Mouse (Mus musculus): ENCODE results near the gene Gm6020. TPM values are rescaled to one million over a fixed set of nuclear protein-coding genes. Genes with fewer than 3 reads are reported as not detected.

Gene Gm6020
- not detected for polyA plus RNA-seq (2014; fragmentation: Illumina TruSeq; extraction: RNeasy Lipid Tissue Mini Kit (QIAGEN cat#74804); ENCODE audit: low read depth, low replicate concordance)

DNA sequence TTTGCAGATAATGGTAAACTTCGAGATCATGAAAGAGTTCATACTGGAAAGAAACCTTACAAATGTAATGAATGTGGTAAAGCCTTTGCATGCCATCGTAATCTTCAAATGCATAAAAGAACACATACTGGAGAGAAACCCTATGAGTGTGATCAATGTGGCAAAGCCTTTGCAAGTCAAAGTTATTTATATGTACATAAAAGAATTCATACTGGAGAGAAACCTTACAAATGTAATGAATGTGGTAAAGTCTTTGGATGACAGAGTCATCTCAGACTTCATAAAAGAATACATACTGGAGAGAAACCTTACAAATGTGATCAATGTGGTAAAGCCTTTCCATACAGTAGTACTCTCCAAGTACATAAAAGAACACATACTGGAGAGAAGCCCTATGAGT lies at the start of gene Gm6020:
Gene Gm6020 (plus strand): TSS at position 301 of the 400 bp plus-strand sequence.

DNA sequence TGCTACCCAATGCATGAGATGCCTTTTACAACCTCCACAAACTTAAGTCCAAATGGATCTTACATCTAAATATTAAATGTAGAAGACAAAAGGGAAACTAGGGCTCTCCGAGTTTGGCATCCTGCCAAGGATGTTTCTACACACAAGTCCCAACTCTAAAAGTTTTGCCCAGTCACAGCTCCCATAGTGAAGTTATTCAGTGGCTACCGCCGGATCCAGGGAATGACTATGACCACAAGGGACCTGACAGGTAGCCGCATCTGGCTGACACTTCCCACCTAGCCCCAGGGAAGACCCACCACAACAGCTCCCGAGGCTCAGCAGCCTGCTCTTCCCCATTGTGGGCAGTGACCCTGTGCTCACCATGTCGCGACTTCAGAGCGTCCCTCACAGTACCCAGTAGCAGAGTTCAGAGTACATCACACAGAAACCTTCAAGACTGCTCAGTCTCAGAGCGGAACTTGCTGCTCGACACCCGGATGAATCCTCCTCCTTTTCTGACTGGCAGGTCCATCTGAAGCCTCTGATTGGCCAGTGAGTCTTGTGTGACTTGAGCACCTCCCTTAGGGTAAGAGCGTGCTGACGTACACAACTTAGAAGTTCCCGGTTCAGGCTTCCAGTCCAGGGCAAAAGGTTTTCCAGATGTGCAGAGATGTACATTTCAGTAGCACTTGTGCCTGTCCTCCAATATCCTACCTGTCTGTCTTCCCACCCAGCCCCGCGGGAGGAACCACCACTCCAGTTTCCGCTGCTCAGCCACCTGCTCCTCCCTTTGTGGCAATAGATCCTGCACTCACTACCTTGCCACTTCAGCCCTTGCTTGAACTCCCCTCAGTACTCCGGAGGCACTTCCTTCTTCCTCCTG lies 43.1 kb upstream of the Gm6020 start, which contains the start of gene Zfp950:
Gene Zfp950 (minus strand): TSS at position 499 of the 865 bp plus-strand sequence.

DNA sequence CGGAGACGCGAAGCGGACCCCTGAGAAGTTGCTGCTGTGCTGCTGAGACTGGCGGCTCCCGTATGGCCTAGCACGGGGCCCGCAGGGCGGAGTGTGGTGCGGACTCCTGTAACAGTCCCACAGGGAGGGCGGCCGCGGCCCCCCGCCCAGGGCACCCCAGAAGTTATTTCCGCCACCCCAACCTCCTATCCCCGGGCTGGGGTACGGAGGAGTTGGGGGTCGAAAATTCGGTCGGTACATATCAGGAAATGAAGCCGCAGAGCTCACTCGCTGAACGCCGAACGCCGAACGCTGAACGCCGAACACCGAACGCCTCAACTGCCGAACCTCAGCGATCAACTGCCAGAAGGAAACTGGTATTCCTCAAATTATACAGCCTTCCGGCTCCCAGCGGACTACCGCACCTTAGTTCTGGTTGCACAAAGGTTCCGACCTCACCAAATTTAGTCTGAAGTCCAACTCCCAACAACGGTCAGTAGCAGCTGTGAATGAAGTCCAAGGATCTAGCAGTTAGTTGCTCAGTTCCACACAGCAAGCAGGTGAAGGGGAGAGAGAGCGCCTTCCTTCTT lies 7.8 kb upstream of the Gm6020 start, which contains the start of gene Gm7102:
Gene Gm7102 (minus strand): TSS at position 554 of the 569 bp plus-strand sequence.

DNA sequence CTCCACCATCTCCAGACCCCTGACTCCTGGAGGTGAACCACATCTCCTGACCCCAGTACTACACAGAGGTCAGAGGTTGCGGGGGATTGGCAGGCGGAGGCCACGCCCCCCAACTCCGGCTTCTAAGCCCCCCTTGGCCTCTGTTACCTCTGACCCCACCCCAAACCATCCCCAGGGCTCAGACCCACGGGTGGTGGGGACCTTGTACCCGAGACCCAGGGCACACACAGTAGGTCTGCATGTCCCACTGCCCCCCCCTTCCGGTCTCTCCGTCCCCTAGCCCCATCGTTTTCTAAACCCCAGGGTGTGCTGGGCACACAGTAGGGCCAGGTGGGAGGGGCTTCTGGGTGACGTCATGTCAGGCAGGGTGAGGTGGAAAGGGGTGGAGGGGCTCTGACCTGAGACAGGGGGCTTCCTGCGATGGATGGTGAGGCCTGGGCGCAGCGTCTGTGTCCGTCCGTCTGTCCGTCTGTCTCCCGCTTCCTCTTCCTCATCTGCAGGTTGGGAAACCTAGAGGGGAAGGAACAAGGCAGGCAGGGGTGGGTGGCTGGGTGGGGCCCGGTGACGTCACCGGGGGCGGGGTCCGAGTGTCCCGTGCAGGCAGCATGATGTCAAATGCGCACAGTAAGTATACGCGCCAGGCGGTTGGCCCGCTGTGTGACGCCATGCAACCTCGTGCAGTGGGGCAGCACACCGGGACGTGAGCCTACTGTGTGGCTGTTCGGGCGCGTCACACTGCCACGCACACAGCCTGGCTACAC lies 44.4 kb downstream of the Gm6020 start, which contains the start of gene Csf2ra:
Gene Csf2ra (minus strand): TSS at position 489 of the 761 bp plus-strand sequence.

Other genes with a start within 250 kb of the Gm6020 start
- gene Zfp950, start 43.0 kb upstream of the Gm6020 start, polyA plus RNA-seq (2014; fragmentation: Illumina TruSeq; extraction: RNeasy Lipid Tissue Mini Kit (QIAGEN cat#74804); ENCODE audit: low read depth, low replicate concordance) = 133 TPM
- not detected for gene Gm7102, start 7.6 kb upstream of the Gm6020 start, polyA plus RNA-seq (2014; fragmentation: Illumina TruSeq; extraction: RNeasy Lipid Tissue Mini Kit (QIAGEN cat#74804); ENCODE audit: low read depth, low replicate concordance)
- gene Csf2ra, start 44.5 kb downstream of the Gm6020 start, polyA plus RNA-seq (2014; fragmentation: Illumina TruSeq; extraction: RNeasy Lipid Tissue Mini Kit (QIAGEN cat#74804); ENCODE audit: low read depth, low replicate concordance) = 1.7 TPM
- not detected for gene Gm21060, start 113.2 kb downstream of the Gm6020 start, polyA plus RNA-seq (2014; fragmentation: Illumina TruSeq; extraction: RNeasy Lipid Tissue Mini Kit (QIAGEN cat#74804); ENCODE audit: low read depth, low replicate concordance)

Data from adrenal gland, adult 10 weeks (tissue).